Mouse (Mus musculus) duodenum, adult 2 months (tissue): Measurements from ENCODE around the gene Gm28043. TPM values are rescaled to one million over a fixed set of nuclear protein-coding genes. Genes with fewer than 3 reads are reported as not detected.

Experiments
- polyA plus RNA-seq: library from polyadenylated mRNA; depleted of rRNA; stranded (reverse); fragments of >200 nt; gene quantifications from 2 replicates; pipeline ENCODE4 v1.2.3, GENCODE M21; 2012; ENCODE audit warnings: low replicate concordance; rRNA removed

Gene Gm28043
- polyA plus RNA-seq = 0.08 and 0.20 TPM in 2 replicates

DNA sequence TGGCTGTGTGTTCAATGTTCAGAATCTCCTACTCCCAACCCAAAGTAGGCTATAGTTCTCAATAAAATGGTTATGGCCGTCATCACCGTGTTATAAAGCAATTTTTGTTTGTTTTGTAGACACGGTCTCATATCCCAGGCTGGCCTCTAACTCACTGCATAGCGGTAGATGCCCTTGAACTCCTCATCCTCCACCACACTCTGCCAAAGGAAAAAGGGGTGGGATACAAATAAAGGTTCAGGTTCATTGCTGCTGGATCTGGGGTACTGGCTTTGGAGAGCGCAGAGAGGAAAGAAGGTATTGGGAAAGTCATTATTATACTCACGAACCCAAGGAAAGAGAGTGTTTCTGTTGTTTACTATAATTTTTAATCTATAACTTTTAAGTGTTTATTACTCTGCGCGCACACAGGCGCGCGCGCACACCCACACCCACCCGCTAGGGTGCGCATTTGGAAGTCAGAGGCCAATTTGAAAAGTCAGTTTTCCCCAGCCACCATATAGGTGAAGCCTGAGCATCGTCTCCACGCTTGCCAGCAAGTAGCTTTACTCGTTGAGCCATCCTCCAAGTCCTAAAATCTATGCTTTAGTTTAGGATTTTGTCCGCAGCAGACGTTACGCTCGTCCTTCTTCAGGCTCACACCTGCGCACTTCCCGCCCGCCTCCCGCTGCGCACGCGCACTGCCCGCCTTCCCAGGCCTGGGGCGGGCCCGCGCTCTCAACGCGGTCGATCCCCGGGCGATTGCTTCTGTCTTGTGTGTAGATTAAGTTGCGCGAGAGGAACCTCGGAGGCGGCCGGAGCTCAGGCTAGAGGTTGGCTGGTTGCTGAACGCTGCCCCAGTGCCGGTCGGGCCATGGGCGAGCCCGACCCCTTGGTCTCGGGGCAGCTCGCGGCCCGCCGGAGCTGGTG is at the start of gene Gm28043, which contains the start of gene Rnf8:
Gene Gm28043, plus strand, starts transcription at position 762 of the 909 bp plus-strand sequence.
Gene Rnf8, plus strand, starts transcription at position 676 of the 909 bp plus-strand sequence.

DNA sequence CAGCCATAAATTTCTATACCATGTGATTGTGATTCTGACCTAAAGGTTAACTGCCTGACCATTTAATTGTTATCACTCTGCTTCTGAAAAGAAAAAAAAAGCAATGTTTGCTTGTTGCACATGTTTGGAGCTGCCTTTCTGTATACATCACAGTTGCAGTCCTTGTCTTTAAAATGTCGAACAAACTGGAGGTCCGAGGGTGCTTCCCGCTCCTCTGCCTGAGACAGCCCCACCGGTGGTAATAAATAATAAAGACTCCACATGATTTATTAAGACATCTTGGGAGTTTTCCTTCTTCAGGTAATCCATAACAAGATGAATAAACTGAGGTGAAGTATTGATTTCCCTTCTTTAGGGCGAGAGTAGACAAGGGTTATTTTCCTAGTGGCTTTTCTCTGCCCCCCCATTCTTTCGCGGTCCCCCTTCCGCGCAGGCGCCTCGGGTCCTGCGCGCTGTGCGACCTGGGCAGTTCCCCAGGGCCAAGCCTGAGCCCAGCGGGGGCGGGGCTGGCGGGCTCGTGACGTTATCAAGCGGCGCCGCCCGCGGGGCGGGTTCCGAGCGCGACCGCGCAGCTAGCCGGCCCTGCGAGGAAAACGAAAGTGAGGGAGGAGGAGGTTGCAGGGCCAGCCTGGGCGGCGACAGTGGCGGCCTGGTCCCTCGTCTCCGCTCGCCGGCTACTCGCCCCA is 45.5 kb downstream of the Gm28043 start, which contains the start of gene Cmtr1:
Gene Cmtr1, plus strand, starts transcription at position 520 of the 686 bp plus-strand sequence.

DNA sequence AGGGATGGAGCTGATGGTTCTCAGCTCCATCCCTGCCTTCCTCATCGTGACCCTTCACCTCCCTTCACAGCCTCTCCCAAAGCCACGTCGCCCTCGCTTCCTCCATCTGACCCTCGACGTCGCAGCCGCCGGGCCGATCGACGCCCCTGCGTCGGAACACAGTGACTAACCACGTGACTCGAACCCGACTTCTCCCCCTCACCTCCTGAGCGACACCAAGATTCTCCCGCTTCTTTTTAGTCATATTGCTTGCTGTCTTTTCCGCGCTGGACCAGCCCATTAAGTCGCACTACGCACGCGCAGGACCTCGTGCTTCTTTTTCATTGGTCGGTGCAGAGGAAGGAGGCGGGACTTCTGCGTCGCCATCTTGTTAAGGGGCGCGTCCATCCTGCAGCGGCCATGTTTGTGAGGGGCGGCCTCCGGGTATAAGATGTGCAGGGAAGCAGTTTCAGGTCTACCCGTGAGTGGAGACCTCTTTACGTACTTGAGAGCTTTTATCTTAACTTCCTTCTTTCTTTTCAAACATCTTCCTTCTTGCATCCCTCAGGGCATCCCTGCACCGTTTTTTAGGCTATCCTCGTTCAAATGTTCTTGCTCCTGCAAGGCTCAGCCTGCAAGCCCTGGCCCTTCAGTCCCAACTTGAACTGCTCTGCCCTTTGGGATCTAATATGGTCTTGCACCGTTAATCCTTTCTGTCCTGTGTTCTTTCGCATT is 102.2 kb downstream of the Gm28043 start, which contains the start of gene Ccdc167:
Gene Ccdc167, minus strand, starts transcription at position 313 of the 714 bp plus-strand sequence.

Other genes starting within 250 kb of the Gm28043 start
- 59.8 and 198 TPM in 2 replicates for gene Pim1, start 124.1 kb upstream of the Gm28043 start, polyA plus RNA-seq
- gene Gm17657, start 65.2 kb upstream of the Gm28043 start, polyA plus RNA-seq = not detected in 2 replicates
- 22.1 and 27.2 TPM in 2 replicates for gene Tbc1d22b, start 65.1 kb upstream of the Gm28043 start, polyA plus RNA-seq
- gene Tmem217, start 62.5 kb upstream of the Gm28043 start, polyA plus RNA-seq = not detected in 2 replicates
- 12.4 and 14.7 TPM in 2 replicates for gene Rnf8, start 86 bp upstream of the Gm28043 start, polyA plus RNA-seq
- gene Cmtr1, start 45.7 kb downstream of the Gm28043 start, polyA plus RNA-seq = 9.2 and 10.1 TPM in 2 replicates
- gene Ccdc167, start 102.2 kb downstream of the Gm28043 start, polyA plus RNA-seq = 1.9 and 3.7 TPM in 2 replicates